Mouse (Mus musculus) heart, postnatal 36 days (tissue): ENCODE measurements around the gene Oit1. TPM values are rescaled to one million over a fixed set of nuclear protein-coding genes. Genes with fewer than 3 reads are reported as not detected.

Source experiments
- DNase-seq, 2 experiments: peaks; one replicate each; pipeline ENCODE4 v3.0.0; 2021 to 2022
- intact Hi-C: fragments of 180-260 bp; cut with DNase I; formaldehyde crosslinking; loops from one replicate; pipeline ENCODE4 v1.15.1; 2025
- total RNA-seq, 2 experiments: library from RNA; stranded (reverse); gene quantifications; 2 replicates each; pipeline ENCODE4 v1.2.3; 2021

Gene Oit1
- total RNA-seq = not detected

GRCm38 (mm10) chr14:8378685-8379313 lies at the start of gene Oit1:
Oit1 (minus strand) TSS chr14:8378754.
- no peak for DNase-seq
- intact Hi-C loops = no loop called here

GRCm38 (mm10) chr14:8422833-8423232 lies 44.3 kb upstream of the Oit1 start:
- DNase-seq = no peak
- intact Hi-C loops = no loop called here

GRCm38 (mm10) chr14:8421199-8421787 lies 42.7 kb upstream of the Oit1 start:
- intact Hi-C loops = no loop called here

GRCm38 (mm10) chr14:8418610-8419009 lies 40.1 kb upstream of the Oit1 start:
- intact Hi-C loops = no loop called here
- DNase-seq = no peak

More at GRCm38 (mm10) chr14:8421199-8421787, 42.7 kb upstream of the Oit1 start:
- no peak for DNase-seq

- intact Hi-C loops = no loop called here
- no peak for DNase-seq
These were observed 27.4 kb upstream of the Oit1 start for GRCm38 (mm10) chr14:8405946-8406345.

- DNase-seq = no peak
- intact Hi-C loops = no loop called here
These were observed 24.8 kb upstream of the Oit1 start for GRCm38 (mm10) chr14:8403310-8403709.

- intact Hi-C loops = no loop called here
- no peak for DNase-seq
These were observed 20.0 kb upstream of the Oit1 start for GRCm38 (mm10) chr14:8398507-8398906.

GRCm38 (mm10) chr14:8395690-8396287 lies 17.2 kb upstream of the Oit1 start:
- DNase-seq = no peak
- intact Hi-C loops = no loop called here

- no peak for DNase-seq
- intact Hi-C loops = no loop called here
These were observed 13.7 kb upstream of the Oit1 start for GRCm38 (mm10) chr14:8392181-8392825.

GRCm38 (mm10) chr14:8369394-8369793 lies 9.2 kb downstream of the Oit1 start:
- DNase-seq = no peak
- intact Hi-C loops = no loop called here

- DNase-seq = no peak
- intact Hi-C loops = no loop called here
These were observed 9.7 kb downstream of the Oit1 start for GRCm38 (mm10) chr14:8368900-8369299.

- intact Hi-C loops = no loop called here
- no peak for DNase-seq
These were observed 10.6 kb downstream of the Oit1 start for GRCm38 (mm10) chr14:8367727-8368520.

- no peak for DNase-seq
- intact Hi-C loops = no loop called here
These were observed 11.4 kb downstream of the Oit1 start for GRCm38 (mm10) chr14:8367121-8367520.

GRCm38 (mm10) chr14:8365833-8366232 lies 12.7 kb downstream of the Oit1 start:
- no peak for DNase-seq
- intact Hi-C loops = no loop called here

GRCm38 (mm10) chr14:8356836-8357235 lies 21.7 kb downstream of the Oit1 start:
- DNase-seq = no peak
- intact Hi-C loops = loop anchor here (5.0 to 10.0 kb wide), 2 partner anchors 248 to 1035 kb away; no protein-coding TSS in a partner anchor

- intact Hi-C loops = loop anchor here (5.0 to 10.0 kb wide), 2 partner anchors 249 to 1036 kb away; no protein-coding TSS in a partner anchor
- DNase-seq = peak; percentile 60 to 66
These were observed 22.5 kb downstream of the Oit1 start for GRCm38 (mm10) chr14:8355999-8356501.

- DNase-seq = no peak
- intact Hi-C loops = loop anchor here (2.0 to 5.0 kb wide), 6 partner anchors 87 to 387 kb away; partner anchors contain the start of gene Pdhb
These were observed 29.6 kb downstream of the Oit1 start for GRCm38 (mm10) chr14:8348927-8349326.

- intact Hi-C loops = loop anchor here (1.0 to 5.0 kb wide), 6 partner anchors 46 to 384 kb away; partner anchors contain the start of gene Pdhb
These were observed 32.1 kb downstream of the Oit1 start for GRCm38 (mm10) chr14:8346255-8346997.

GRCm38 (mm10) chr14:8345566-8345965 lies 33.0 kb downstream of the Oit1 start:
- DNase-seq = no peak
- intact Hi-C loops = loop anchor here (2.0 to 5.0 kb wide), 6 partner anchors 31 to 383 kb away; partner anchors contain the start of gene Pdhb

More at GRCm38 (mm10) chr14:8346255-8346997, 32.1 kb downstream of the Oit1 start:
- peak; percentile 85 to 93 for DNase-seq
